Mouse (Mus musculus) C2C12 (cell line): ENCODE data around the gene Lce1f.

Experiments
- CEBPB ChIP-seq: IDR thresholded peaks from one replicate; pipeline ENCODE4 v1.6.1; 2011; ENCODE audit warnings: low read depth, mild to moderate bottlenecking, control low read depth, moderate library complexity
- CTCF ChIP-seq: IDR thresholded peaks from one replicate; pipeline ENCODE4 v1.5.1; 2011; ENCODE audit not compliant: control insufficient read depth, insufficient read depth, insufficient read length
- FOSL1 ChIP-seq: IDR thresholded peaks from one replicate; pipeline ENCODE4 v1.8.0; 2011; ENCODE audit warnings: mild to moderate bottlenecking, low read length; ENCODE audit not compliant: poor library complexity, insufficient read depth, severe bottlenecking
- MAX ChIP-seq: IDR thresholded peaks from one replicate; pipeline ENCODE4 v1.6.1; 2011; ENCODE audit warnings: mild to moderate bottlenecking, control low read depth
- MYOD1 ChIP-seq: IDR thresholded peaks from one replicate; pipeline ENCODE4 v1.6.1; 2011; ENCODE audit warnings: low read depth; ENCODE audit not compliant: control insufficient read depth, insufficient read length
- MYOG ChIP-seq: IDR thresholded peaks from one replicate; pipeline ENCODE4 v1.6.1; 2011; ENCODE audit not compliant: control insufficient read depth, insufficient read length; ENCODE audit errors: extremely low read depth
- USF1 ChIP-seq: IDR thresholded peaks from one replicate; pipeline ENCODE4 v1.6.1; 2011; ENCODE audit warnings: low read depth, mild to moderate bottlenecking, control low read depth, moderate library complexity

GRCm38 (mm10) chr3:92715122-92715521 lies 5.0 kb downstream of the Lce1f start:
- TF ChIP-seq CTCF (no peak), MAX (no peak), USF1 (no peak), CEBPB (no peak), MYOD1 (no peak), FOSL1 (no peak), MYOG (no peak)
